Mouse (Mus musculus) myocyte (in vitro differentiated cells): ENCODE measurements around the gene Gm7233.
"Not testable (repeated sequence)": the region's sequence is repeated elsewhere in the genome, so short reads cannot be mapped to it uniquely, and the experiment has no call there.

Source experiments
- MAX ChIP-seq: IDR thresholded peaks from one replicate; pipeline ENCODE4 v1.6.1; 2011; ENCODE audit warnings: low read depth, mild to moderate bottlenecking, control low read depth
- POLR2A ChIP-seq: IDR thresholded peaks from one replicate; pipeline ENCODE4 v1.6.1; 2011; ENCODE audit warnings: low read depth, mild to moderate bottlenecking, control low read depth, moderate library complexity; ENCODE audit not compliant: insufficient read length
- REST ChIP-seq: IDR thresholded peaks from one replicate; pipeline ENCODE4 v1.6.1; 2011; ENCODE audit warnings: mild to moderate bottlenecking, control low read depth, moderate library complexity; ENCODE audit not compliant: insufficient read depth, insufficient read length
- SRF ChIP-seq: IDR thresholded peaks from one replicate; pipeline ENCODE4 v1.6.1; 2011; ENCODE audit warnings: low read depth; ENCODE audit not compliant: control insufficient read depth, insufficient read length

DNA sequence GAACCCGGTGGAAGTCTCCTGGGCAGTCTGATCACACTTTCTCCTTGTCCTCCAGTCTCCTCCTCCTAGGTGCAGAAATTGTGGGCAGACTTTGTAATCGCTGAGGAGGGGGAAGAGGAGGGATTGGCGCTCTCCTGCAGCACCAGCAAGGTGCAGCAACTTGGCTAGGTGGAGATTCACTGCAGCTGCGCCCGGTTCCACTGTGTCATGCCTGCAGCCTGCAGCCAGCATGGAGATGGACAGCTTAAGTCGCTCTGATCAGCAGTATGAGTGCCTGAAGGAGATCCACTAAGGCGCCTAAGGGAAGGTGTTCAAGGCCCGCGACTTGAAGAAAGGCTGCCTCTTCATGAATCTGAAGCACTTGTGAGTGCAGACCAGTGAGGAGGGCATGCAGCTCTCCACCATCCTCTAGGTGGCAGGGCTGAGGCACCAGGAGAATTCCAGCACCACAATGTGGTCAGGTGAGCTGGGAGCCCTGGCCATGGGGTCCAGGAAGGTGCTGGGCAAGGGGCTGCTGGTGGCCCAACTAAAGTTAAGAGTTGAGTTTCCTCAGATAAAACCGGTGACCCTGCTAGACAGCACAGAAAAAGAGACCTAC lies 11.0 kb upstream of the Gm7233 start:
- TF ChIP-seq POLR2A, SRF, MAX, REST: not testable (repeated sequence)
